Mouse (Mus musculus) G1E (cell line): ENCODE data around the gene Fam126a.
"Not testable (repeated sequence)": the region's sequence is repeated elsewhere in the genome, so short reads cannot be mapped to it uniquely, and the experiment has no call there.

Source experiments
- CTCF ChIP-seq: IDR thresholded peaks from 2 replicates; pipeline ENCODE4 v1.5.1; 2012; ENCODE audit warnings: low read depth, low read length, inconsistent platforms, mixed read lengths
- GATA1 ChIP-seq: IDR thresholded peaks from 2 replicates; pipeline ENCODE4 v1.6.1; 2012; ENCODE audit warnings: borderline replicate concordance, low read length, inconsistent platforms, mixed read lengths
- GATA2 ChIP-seq: IDR thresholded peaks from 2 replicates; pipeline ENCODE4 v1.6.1; 2012; ENCODE audit warnings: low read depth, low read length, inconsistent platforms, borderline replicate concordance
- POLR2AphosphoS5 ChIP-seq: IDR thresholded peaks from 2 replicates; pipeline ENCODE4 v1.6.1; 2012; ENCODE audit warnings: low read depth, low read length, inconsistent platforms; ENCODE audit not compliant: insufficient replicate concordance
- TAL1 ChIP-seq: conservative IDR thresholded peaks from 2 replicates; pipeline ENCODE4 v1.6.1; 2012; ENCODE audit warnings: low read depth, low read length, inconsistent platforms, mixed read lengths

DNA sequence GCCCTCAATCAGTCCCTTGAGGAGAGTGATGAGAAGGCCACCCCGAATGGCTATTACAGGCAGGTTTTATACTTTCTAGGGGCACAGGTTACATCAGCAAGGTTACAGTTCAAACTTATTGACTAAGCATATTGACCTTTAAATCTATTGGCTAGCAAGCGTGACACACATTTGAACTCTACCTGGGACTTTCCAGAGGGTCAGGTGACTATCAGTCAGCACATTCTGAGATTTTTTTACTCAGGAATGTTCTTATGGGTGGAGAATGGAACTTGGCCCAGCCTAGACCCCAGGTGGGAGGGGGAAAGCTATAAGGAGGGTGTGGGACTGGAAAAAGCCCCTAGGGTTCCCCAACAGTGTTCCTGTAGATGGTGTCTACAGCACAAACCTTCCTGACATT lies 159.2 kb downstream of the Fam126a start:
- TF ChIP-seq CTCF, TAL1, GATA1, POLR2AphosphoS5, GATA2: not testable (repeated sequence)
